Mouse (Mus musculus) MEL (cell line): ENCODE data around the gene Cby3. TPM values are rescaled to one million over a fixed set of nuclear protein-coding genes. Genes with fewer than 3 reads are reported as not detected.

Experiments used
- DNase-seq: peaks from one replicate; pipeline ENCODE4 v3.0.0; 2011; ENCODE audit warnings: low read depth, low spot score
- H3K27ac ChIP-seq: 2 replicates; pipeline ENCODE4 v1.5.1; 2012; ENCODE audit warnings: low read depth, mild to moderate bottlenecking, control low read depth, low read length, moderate library complexity; ENCODE audit not compliant: control insufficient read depth
- H3K27me3 ChIP-seq, 2 experiments: fragments of 150-350 bp in 1 of 2; sonication (generic) in 1 of 2; 2 replicates each; pipeline ENCODE4 v1.6.1; 2012; ENCODE audit warnings: low read length in 2 of 2, mild to moderate bottlenecking in 2 of 2, improper control_type of control experiment in 1 of 2, moderate library complexity in 1 of 2; ENCODE audit not compliant: insufficient read depth in 2 of 2, control insufficient read depth in 1 of 2
- H3K36me3 ChIP-seq, 2 experiments: 2 replicates each; pipeline ENCODE4 v1.6.1; 2012 to 2014; ENCODE audit warnings: low read length in 2 of 2, improper control_type of control experiment in 1 of 2, inconsistent platforms in 1 of 2, mild to moderate bottlenecking in 1 of 2; ENCODE audit not compliant: insufficient read depth in 2 of 2, control insufficient read depth in 1 of 2
- H3K4me1 ChIP-seq, 2 experiments: fragments of 150-350 bp in 1 of 2; sonication (generic) in 1 of 2; 2 replicates each; pipeline ENCODE4 v1.6.1; 2012; ENCODE audit warnings: low read length in 2 of 2, improper control_type of control experiment in 1 of 2, mild to moderate bottlenecking in 1 of 2; ENCODE audit not compliant: insufficient read depth in 2 of 2, control insufficient read depth in 1 of 2
- H3K4me3 ChIP-seq, 2 experiments: fragments of 150-350 bp in 1 of 2; sonication (generic) in 1 of 2; 2 replicates each; pipeline ENCODE4 v1.5.1; 2012; ENCODE audit warnings: low read depth in 2 of 2, low read length in 2 of 2, mild to moderate bottlenecking in 2 of 2, moderate library complexity in 2 of 2, control low read depth in 1 of 2, improper control_type of control experiment in 1 of 2; ENCODE audit not compliant: control insufficient read depth in 1 of 2, insufficient read depth in 1 of 2
- H3K79me2 ChIP-seq: 2 replicates; pipeline ENCODE4 v1.6.1; 2012; ENCODE audit warnings: mild to moderate bottlenecking, low read length, moderate library complexity; ENCODE audit not compliant: control insufficient read depth, poor library complexity, insufficient read depth
- H3K9ac ChIP-seq: 2 replicates; pipeline ENCODE4 v1.6.1; 2012; ENCODE audit warnings: low read depth, mild to moderate bottlenecking, control low read depth, low read length, moderate library complexity; ENCODE audit not compliant: control insufficient read depth, poor library complexity, severe bottlenecking
- H3K9me3 ChIP-seq: fragments of 150-350 bp; sonication (generic); replicated peaks from 2 replicates; pipeline ENCODE4 v1.6.1; 2012; ENCODE audit warnings: mild to moderate bottlenecking, low read length, improper control_type of control experiment, moderate library complexity; ENCODE audit not compliant: insufficient read depth
- BHLHE40 ChIP-seq: IDR thresholded peaks from 2 replicates; pipeline ENCODE4 v1.6.1; 2012; ENCODE audit warnings: low read depth, mild to moderate bottlenecking, inconsistent platforms, low read length, improper control_type of control experiment, borderline replicate concordance
- CHD1 ChIP-seq: IDR thresholded peaks from 2 replicates; pipeline ENCODE4 v1.6.1; 2012; ENCODE audit warnings: low read depth, mild to moderate bottlenecking, inconsistent platforms, low read length, improper control_type of control experiment
- CHD2 ChIP-seq: IDR thresholded peaks from 2 replicates; pipeline ENCODE4 v1.6.1; 2011; ENCODE audit warnings: low read length, improper control_type of control experiment
- CTCF ChIP-seq, 3 experiments: IDR thresholded peaks in 2 of 3; conservative IDR thresholded peaks in 1 of 3; 2 replicates each; pipeline ENCODE4 v1.5.1; 2011 to 2012; ENCODE audit warnings: low read length in 3 of 3, low read depth in 2 of 3, mild to moderate bottlenecking in 2 of 3, improper control_type of control experiment in 1 of 3, inconsistent platforms in 1 of 3, mixed read lengths in 1 of 3, moderate library complexity in 1 of 3; ENCODE audit not compliant: control insufficient read depth in 1 of 3, insufficient read depth in 1 of 3, poor library complexity in 1 of 3, severe bottlenecking in 1 of 3
- ELF1 ChIP-seq: IDR thresholded peaks from 2 replicates; pipeline ENCODE4 v1.6.1; 2014; ENCODE audit warnings: low read depth, mild to moderate bottlenecking, inconsistent platforms, low read length, improper control_type of control experiment, moderate library complexity
- EP300 ChIP-seq, 2 experiments: IDR thresholded peaks; 2 replicates each; pipeline ENCODE4 v1.6.1; 2011; ENCODE audit warnings: improper control_type of control experiment in 2 of 2, low read length in 2 of 2, low read depth in 1 of 2, mild to moderate bottlenecking in 1 of 2
- HCFC1 ChIP-seq: IDR thresholded peaks from 2 replicates; pipeline ENCODE4 v1.6.1; 2012; ENCODE audit warnings: low read depth, mild to moderate bottlenecking, inconsistent platforms, low read length, improper control_type of control experiment, moderate library complexity
- JUND ChIP-seq: IDR thresholded peaks from 2 replicates; pipeline ENCODE4 v1.6.1; 2011; ENCODE audit warnings: low read depth, mild to moderate bottlenecking, improper control_type of control experiment, low read length
- KAT2A ChIP-seq: conservative IDR thresholded peaks from 2 replicates; pipeline ENCODE4 v1.6.1; 2012; ENCODE audit warnings: low read depth, low read length, improper control_type of control experiment, inconsistent platforms
- MAFK ChIP-seq: IDR thresholded peaks from 2 replicates; pipeline ENCODE4 v1.6.1; 2011; ENCODE audit warnings: low read depth, mild to moderate bottlenecking, low read length, improper control_type of control experiment, borderline replicate concordance
- MAZ ChIP-seq: IDR thresholded peaks from 2 replicates; pipeline ENCODE4 v1.6.1; 2012; ENCODE audit warnings: low read depth, mild to moderate bottlenecking, inconsistent platforms, low read length, improper control_type of control experiment
- MEF2A ChIP-seq: IDR thresholded peaks from 2 replicates; pipeline ENCODE4 v1.6.1; 2014; ENCODE audit warnings: low read depth, mild to moderate bottlenecking, inconsistent platforms, low read length, improper control_type of control experiment; ENCODE audit not compliant: poor library complexity, insufficient replicate concordance, severe bottlenecking; ENCODE audit errors: extremely low read depth
- MXI1 ChIP-seq: IDR thresholded peaks from 2 replicates; pipeline ENCODE4 v1.6.1; 2011; ENCODE audit warnings: mild to moderate bottlenecking, low read depth, low read length, improper control_type of control experiment
- MYC ChIP-seq: IDR thresholded peaks from 2 replicates; pipeline ENCODE4 v1.6.1; 2011; ENCODE audit warnings: low read depth, mild to moderate bottlenecking, low read length, improper control_type of control experiment, moderate library complexity
- NELFE ChIP-seq: IDR thresholded peaks from 2 replicates; pipeline ENCODE4 v1.6.1; 2011; ENCODE audit warnings: low read depth, low read length, improper control_type of control experiment
- NRF1 ChIP-seq: IDR thresholded peaks from 2 replicates; pipeline ENCODE4 v1.6.1; 2014; ENCODE audit warnings: low read depth, mild to moderate bottlenecking, inconsistent platforms, low read length, improper control_type of control experiment, moderate library complexity; ENCODE audit not compliant: poor library complexity, insufficient read depth, severe bottlenecking
- POLR2A ChIP-seq, 2 experiments: IDR thresholded peaks; 2 replicates each; pipeline ENCODE4 v1.6.1; 2011 to 2012; ENCODE audit warnings: low read length in 2 of 2, mild to moderate bottlenecking in 2 of 2, control low read depth in 1 of 2, improper control_type of control experiment in 1 of 2, low read depth in 1 of 2, moderate library complexity in 1 of 2; ENCODE audit not compliant: control insufficient read depth in 1 of 2, insufficient read depth in 1 of 2, poor library complexity in 1 of 2
- POLR2AphosphoS2 ChIP-seq: IDR thresholded peaks from 2 replicates; pipeline ENCODE4 v1.6.1; 2011; ENCODE audit warnings: low read length, improper control_type of control experiment
- RAD21 ChIP-seq: IDR thresholded peaks from 2 replicates; pipeline ENCODE4 v1.6.1; 2011; ENCODE audit warnings: mild to moderate bottlenecking, low read depth, low read length, improper control_type of control experiment
- RCOR1 ChIP-seq: IDR thresholded peaks from 2 replicates; pipeline ENCODE4 v1.6.1; 2012; ENCODE audit warnings: low read depth, mild to moderate bottlenecking, inconsistent platforms, low read length, improper control_type of control experiment
- SIN3A ChIP-seq: IDR thresholded peaks from 2 replicates; pipeline ENCODE4 v1.6.1; 2012; ENCODE audit warnings: low read length, improper control_type of control experiment, inconsistent platforms
- TAL1 ChIP-seq: IDR thresholded peaks from 2 replicates; pipeline ENCODE4 v1.6.1; 2012; ENCODE audit warnings: mild to moderate bottlenecking, inconsistent platforms, low read length, moderate library complexity, mixed read lengths
- TBP ChIP-seq: IDR thresholded peaks from 2 replicates; pipeline ENCODE4 v1.8.0; 2011; ENCODE audit warnings: low read depth, low read length, improper control_type of control experiment
- UBTF ChIP-seq: IDR thresholded peaks from 2 replicates; pipeline ENCODE4 v1.6.1; 2012; ENCODE audit warnings: low read depth, mild to moderate bottlenecking, inconsistent platforms, low read length, improper control_type of control experiment, moderate library complexity, borderline replicate concordance; ENCODE audit not compliant: insufficient read depth
- USF1 ChIP-seq: IDR thresholded peaks from 2 replicates; pipeline ENCODE4 v1.6.1; 2014; ENCODE audit warnings: low read depth, mild to moderate bottlenecking, inconsistent platforms, low read length, improper control_type of control experiment, moderate library complexity
- ZC3H11A ChIP-seq: IDR thresholded peaks from 2 replicates; pipeline ENCODE4 v1.6.1; 2012; ENCODE audit warnings: low read depth, mild to moderate bottlenecking, inconsistent platforms, low read length, improper control_type of control experiment
- ZKSCAN1 ChIP-seq: IDR thresholded peaks from 2 replicates; pipeline ENCODE4 v1.6.1; 2012; ENCODE audit warnings: low read depth, mild to moderate bottlenecking, inconsistent platforms, low read length, improper control_type of control experiment, moderate library complexity
- ZMIZ1 ChIP-seq: IDR thresholded peaks from 2 replicates; pipeline ENCODE4 v1.6.1; 2012; ENCODE audit warnings: low read depth, mild to moderate bottlenecking, inconsistent platforms, low read length, improper control_type of control experiment, moderate library complexity
- polyA plus RNA-seq, 2 experiments: library from polyadenylated mRNA; stranded (reverse) in 1 of 2; unstranded in 1 of 2; fragments of >175 nt in 1 of 2; fragments of >200 nt in 1 of 2; gene quantifications; 2 replicates each; pipeline versions ENCODE4 v1.2.1 to v1.2.4; 2012; ENCODE audit warnings: low replicate concordance in 2 of 2, low read depth in 1 of 2; ENCODE audit not compliant: insufficient read length in 2 of 2, insufficient read depth in 1 of 2, missing spikeins in 1 of 2
- total RNA-seq: library from RNA; depleted of rRNA; stranded (reverse); fragments of 300-350 nt; gene quantifications from 2 replicates; pipeline ENCODE4 v1.2.3, GENCODE M21; 2012

Cby3 gene
- total and polyA plus RNA-seq, 3 experiments = 0.23 to 0.31 TPM; not detected in 1

GRCm38 (mm10) chr11:50355395-50355794, 1.1 kb downstream of the Cby3 start (continued):
- no peak for TF ChIP-seq RAD21
- no peak for TF ChIP-seq ZMIZ1
- no peak for TF ChIP-seq KAT2A
- no peak for TF ChIP-seq CHD2
- TF ChIP-seq ELF1 = no peak
- no peak for TF ChIP-seq TBP
- peak; percentile 93 for TF ChIP-seq USF1
- no peak for TF ChIP-seq UBTF
- peak; percentile 54 for TF ChIP-seq HCFC1
- TF ChIP-seq BHLHE40 = peak; percentile 92; the same call in 1 of the 2 replicates
- no peak for TF ChIP-seq ZC3H11A
- no peak for TF ChIP-seq NRF1
- TF ChIP-seq NELFE = no peak
- peak; percentile 72 for TF ChIP-seq MYC
- no peak for TF ChIP-seq CTCF (IDR thresholded peaks at IDR 0.05 in 2 of 3, conservative IDR thresholded peaks at IDR 0.05 in 1 of 3; ENCODE audit: control insufficient read depth in 1 of 3, insufficient read depth in 1 of 3, low read depth in 2 of 3, low read length in 3 of 3, poor library complexity in 1 of 3, severe bottlenecking in 1 of 3)
- TF ChIP-seq SIN3A = peak; percentile 74
- TF ChIP-seq MXI1 = peak; percentile 82
- no peak for TF ChIP-seq MAFK
- no peak for TF ChIP-seq POLR2AphosphoS2
- TF ChIP-seq JUND = no peak
- TF ChIP-seq EP300 (IDR thresholded peaks at IDR 0.05; ENCODE audit: low read depth in 1 of 2, low read length in 2 of 2) = peak; percentile 59; a peak in 3 of 4 replicates
- TF ChIP-seq, all 39 proteins: peak for 13

- H3K36me3 ChIP-seq = peaks cover 0 to 19% of the 10 kb centered on the region in 2 experiments; a peak in 2 of 4 replicates
- H3K4me1 ChIP-seq = peaks cover 13 to 27% of the 10 kb centered on the region in 2 experiments; a peak in 3 of 4 replicates
- no peaks in the 10 kb centered on the region for H3K27me3 ChIP-seq
- H3K27ac ChIP-seq = peak overlapping the region; percentile 87
- peak; percentile 95 for DNase-seq
- peak overlapping the region; percentile 97 for H3K9ac ChIP-seq
- peaks cover 7% of the 10 kb centered on the region; the same call in 1 of the 2 replicates for H3K79me2 ChIP-seq
- no peaks in the 10 kb centered on the region for H3K9me3 ChIP-seq
- peak overlapping the region; percentile 88 to 92 for H3K4me3 ChIP-seq
- no peak for TF ChIP-seq MEF2A
- peak; percentile 49; the same call in 1 of the 2 replicates for TF ChIP-seq MXI1
- TF ChIP-seq UBTF = no peak
- no peak for TF ChIP-seq MAFK
- peak; percentile 52 for TF ChIP-seq HCFC1
- TF ChIP-seq MAZ = peak; percentile 71; the same call in 1 of the 2 replicates
- TF ChIP-seq JUND = no peak
- no peak; the same call in 1 of the 2 replicates for TF ChIP-seq KAT2A
- TF ChIP-seq USF1 = no peak
- TF ChIP-seq ELF1 = peak; percentile 75
- TF ChIP-seq NRF1 = peak; percentile 65
- TF ChIP-seq CHD2 = no peak
- no peak for TF ChIP-seq ZKSCAN1
- TF ChIP-seq POLR2A (IDR thresholded peaks at IDR 0.05; ENCODE audit: control insufficient read depth in 1 of 2, insufficient read depth in 1 of 2, low read depth in 1 of 2, low read length in 2 of 2, poor library complexity in 1 of 2) = peak; percentile 52 to 58; a peak in 2 of 4 replicates
- TF ChIP-seq ZC3H11A = no peak
- TF ChIP-seq CHD1 = no peak
- no peak for TF ChIP-seq CTCF (IDR thresholded peaks at IDR 0.05 in 2 of 3, conservative IDR thresholded peaks at IDR 0.05 in 1 of 3; ENCODE audit: control insufficient read depth in 1 of 3, insufficient read depth in 1 of 3, low read depth in 2 of 3, low read length in 3 of 3, poor library complexity in 1 of 3, severe bottlenecking in 1 of 3)
- 0 out of 2 replicates have a peak, but pooled peaks have one; percentile 40 for TF ChIP-seq RCOR1
- no peak for TF ChIP-seq TAL1
- TF ChIP-seq ZMIZ1 = peak; percentile 71
- TF ChIP-seq EP300 (IDR thresholded peaks at IDR 0.05; ENCODE audit: low read depth in 1 of 2, low read length in 2 of 2) = no peak; a peak in 1 of 4 replicates
- TF ChIP-seq RAD21 = no peak
- TF ChIP-seq POLR2AphosphoS2 = no peak
- TF ChIP-seq BHLHE40 = peak; percentile 46; the same call in 1 of the 2 replicates
Measured at GRCm38 (mm10) chr11:50358950-50359861, 4.9 kb downstream of the Cby3 start.
